Mouse (Mus musculus) heart, adult 8-10 months (tissue): ENCODE results near the gene Tmem39a. TPM values are rescaled to one million over a fixed set of nuclear protein-coding genes. Genes with fewer than 3 reads are reported as not detected.
A peak's percentile ranks its signal among the peaks of the same experiment; 100 is the strongest.

Experiments
- DNase-seq: peaks from one replicate; pipeline ENCODE4 v3.0.0; 2022; ENCODE audit warnings: low spot score
- total RNA-seq, 4 experiments: library from RNA; stranded (reverse); gene quantifications; 2 replicates each; pipeline ENCODE4 v1.2.4; 2022

Gene Tmem39a
- total RNA-seq, 4 experiments from 2014 or later: 16.0 to 23.6 (median 17.4) TPM

- DNase-seq: peak; percentile 75
Measured at GRCm38 (mm10) chr16:38632147-38632546, 73.6 kb downstream of the Tmem39a start.

- DNase-seq: no peak
Measured at GRCm38 (mm10) chr16:38635833-38636390, 77.4 kb downstream of the Tmem39a start.

- DNase-seq: no peak
Measured at GRCm38 (mm10) chr16:38636682-38637081, 78.2 kb downstream of the Tmem39a start.

- DNase-seq: no peak
Measured at GRCm38 (mm10) chr16:38637085-38637484, 78.6 kb downstream of the Tmem39a start.

Other genes with a start within 250 kb of the Tmem39a start
- gene Maats1, start 216.6 kb upstream of the Tmem39a start, total RNA-seq: not detected
- 100 to 1,000 TPM; 269 to 387 (median 331) TPM for gene Cox17, start 211.7 kb upstream of the Tmem39a start, total RNA-seq
- gene Gm21987, start 211.7 kb upstream of the Tmem39a start, total RNA-seq: not detected
- 100 to 1,000 TPM; 451 to 631 (median 553) TPM for gene Popdc2, start 196.5 kb upstream of the Tmem39a start, total RNA-seq
- gene Pla1a, start 125.6 kb upstream of the Tmem39a start, total RNA-seq: 10 to 100 TPM in 3 of 4 experiments, 1 to 10 TPM in 1; 5.9 to 12.0 (median 10.6) TPM
- 10 to 100 TPM; 23.8 to 24.8 (median 24.0) TPM for gene Adprh, start 106.0 kb upstream of the Tmem39a start, total RNA-seq
- 1 to 10 TPM in 1 of 4 experiments, under 1 TPM in 3; 0.54 to 1.3 (median 0.77) TPM for gene Cd80, start 103.1 kb upstream of the Tmem39a start, total RNA-seq
- gene Timmdc1, start 36.0 kb upstream of the Tmem39a start, total RNA-seq: 10 to 100 TPM; 63.6 to 71.6 (median 66.7) TPM
- gene Poglut1, start 8.4 kb upstream of the Tmem39a start, total RNA-seq: 10 to 100 TPM; 10.7 to 12.3 (median 11.2) TPM
- gene Arhgap31, start 154.6 kb downstream of the Tmem39a start, total RNA-seq: 10 to 100 TPM; 32.9 to 44.3 (median 39.1) TPM
- 10 to 100 TPM in 2 of 4 experiments, 1 to 10 TPM in 2; 7.2 to 11.7 (median 9.6) TPM for gene B4galt4, start 183.6 kb downstream of the Tmem39a start, total RNA-seq
- 1 to 10 TPM; 2.8 to 6.2 (median 4.2) TPM for gene Upk1b, start 241.6 kb downstream of the Tmem39a start, total RNA-seq